Mouse (Mus musculus): Measurements from ENCODE around the gene Cacnb4.

The Cacnb4 gene

GRCm38 (mm10) chr2:52421197-52421596, 255.4 kb downstream of the Cacnb4 start:
- DNase-seq (ENCODE audit: low spot score), result peak; percentile 50

GRCm38 (mm10) chr2:52420001-52420710, 256.5 kb downstream of the Cacnb4 start:
- no peak for DNase-seq (ENCODE audit: low spot score)

- no peak for DNase-seq (ENCODE audit: low spot score)
These were observed 257.3 kb downstream of the Cacnb4 start for GRCm38 (mm10) chr2:52419295-52419694.

- DNase-seq (ENCODE audit: low spot score), result no peak
These were observed 264.1 kb downstream of the Cacnb4 start for GRCm38 (mm10) chr2:52412524-52413037.

- no peak for DNase-seq (ENCODE audit: low spot score)
These were observed 270.2 kb downstream of the Cacnb4 start for GRCm38 (mm10) chr2:52406480-52406879.

GRCm38 (mm10) chr2:52405238-52405637, 271.4 kb downstream of the Cacnb4 start:
- DNase-seq (ENCODE audit: low spot score), result no peak

GRCm38 (mm10) chr2:52394529-52394928, 282.1 kb downstream of the Cacnb4 start:
- DNase-seq (ENCODE audit: low spot score), result no peak

GRCm38 (mm10) chr2:52390415-52390975, 286.1 kb downstream of the Cacnb4 start:
- no peak for DNase-seq (ENCODE audit: low spot score)

- no peak for DNase-seq (ENCODE audit: low spot score)
These were observed 286.7 kb downstream of the Cacnb4 start for GRCm38 (mm10) chr2:52389975-52390374.

GRCm38 (mm10) chr2:52386451-52386850, 290.2 kb downstream of the Cacnb4 start:
- DNase-seq (ENCODE audit: low spot score), result no peak

GRCm38 (mm10) chr2:52386037-52386436, 290.6 kb downstream of the Cacnb4 start:
- DNase-seq (ENCODE audit: low spot score), result peak; percentile 19

- no peak for DNase-seq (ENCODE audit: low spot score)
These were observed 297.8 kb downstream of the Cacnb4 start for GRCm38 (mm10) chr2:52378848-52379261.

GRCm38 (mm10) chr2:52378448-52378804, 298.2 kb downstream of the Cacnb4 start, which contains the start of gene Neb:
Neb (minus strand) TSS chr2:52378474.
- DNase-seq (ENCODE audit: low spot score), result peak; percentile 9

Data from yolk sac, embryonic 10.5 days (tissue).